Mouse (Mus musculus) v-Abl transformed pro-B cells (cell line): ENCODE measurements around the gene Arhgef28.
"Not testable (repeated sequence)": the region's sequence is repeated elsewhere in the genome, so short reads cannot be mapped to it uniquely, and the experiment has no call there.

Source experiments
- in situ Hi-C, 2 experiments: fragments of 400-800 bp; cut with MboI; formaldehyde crosslinking; loops; one replicate each; pipeline ENCODE4 v1.15.1; 2025; ENCODE audit not compliant: unreplicated experiment in 2 of 2

The Arhgef28 gene

GRCm38 (mm10) chr13:98132951-98133350 is 73.3 kb downstream of the Arhgef28 start:
- in situ Hi-C loops, result no loop called here

GRCm38 (mm10) chr13:98132264-98132663 is 74.0 kb downstream of the Arhgef28 start:
- in situ Hi-C loops, result no loop called here

- in situ Hi-C loops, result no loop called here
These were observed 80.6 kb downstream of the Arhgef28 start for GRCm38 (mm10) chr13:98125666-98126065.

- in situ Hi-C loops, result no loop called here
These were observed 82.0 kb downstream of the Arhgef28 start for GRCm38 (mm10) chr13:98124113-98124745.

GRCm38 (mm10) chr13:98122766-98123165 is 83.5 kb downstream of the Arhgef28 start:
- in situ Hi-C loops, result no loop called here

GRCm38 (mm10) chr13:98121993-98122392 is 84.2 kb downstream of the Arhgef28 start:
- in situ Hi-C loops, result no loop called here

- in situ Hi-C loops, result no loop called here
These were observed 85.1 kb downstream of the Arhgef28 start for GRCm38 (mm10) chr13:98121124-98121470.

GRCm38 (mm10) chr13:98120356-98121123 is 85.7 kb downstream of the Arhgef28 start:
- in situ Hi-C loops, result no loop called here

GRCm38 (mm10) chr13:98118291-98118690 is 87.9 kb downstream of the Arhgef28 start:
- in situ Hi-C loops, result no loop called here

- in situ Hi-C loops, result no loop called here
These were observed 88.5 kb downstream of the Arhgef28 start for GRCm38 (mm10) chr13:98117566-98118254.

GRCm38 (mm10) chr13:98115650-98116049 is 90.6 kb downstream of the Arhgef28 start:
- in situ Hi-C loops, result no loop called here

- in situ Hi-C loops, result no loop called here
These were observed 91.2 kb downstream of the Arhgef28 start for GRCm38 (mm10) chr13:98115051-98115450.

- in situ Hi-C loops, result no loop called here
These were observed 93.3 kb downstream of the Arhgef28 start for GRCm38 (mm10) chr13:98112812-98113503.

- in situ Hi-C loops, result no loop called here
These were observed 94.7 kb downstream of the Arhgef28 start for GRCm38 (mm10) chr13:98111531-98111930.

GRCm38 (mm10) chr13:98111021-98111420 is 95.2 kb downstream of the Arhgef28 start:
- in situ Hi-C loops, result no loop called here

- in situ Hi-C loops, result not testable (repeated sequence)
These were observed 97.8 kb downstream of the Arhgef28 start for GRCm38 (mm10) chr13:98108481-98108880.

GRCm38 (mm10) chr13:98107621-98108020 is 98.6 kb downstream of the Arhgef28 start:
- in situ Hi-C loops, result no loop called here

GRCm38 (mm10) chr13:98095966-98096365 is 110.3 kb downstream of the Arhgef28 start:
- in situ Hi-C loops, result no loop called here

- in situ Hi-C loops, result no loop called here
These were observed 111.9 kb downstream of the Arhgef28 start for GRCm38 (mm10) chr13:98094332-98094731.

- in situ Hi-C loops, result no loop called here
These were observed 112.8 kb downstream of the Arhgef28 start for GRCm38 (mm10) chr13:98093483-98093882.
